Mouse (Mus musculus) left cerebral cortex, adult 11 months (tissue): ENCODE results near the gene Yjefn3.

Experiments used
- DNase-seq: peaks from one replicate; pipeline ENCODE4 v3.0.0; 2022; ENCODE audit warnings: low spot score

Yjefn3 gene

GRCm38 (mm10) chr8:69907106-69907505 is 4.6 kb upstream of the Yjefn3 start:
- no peak for DNase-seq

GRCm38 (mm10) chr8:69906260-69906659 is 3.7 kb upstream of the Yjefn3 start:
- DNase-seq = no peak

DNA sequence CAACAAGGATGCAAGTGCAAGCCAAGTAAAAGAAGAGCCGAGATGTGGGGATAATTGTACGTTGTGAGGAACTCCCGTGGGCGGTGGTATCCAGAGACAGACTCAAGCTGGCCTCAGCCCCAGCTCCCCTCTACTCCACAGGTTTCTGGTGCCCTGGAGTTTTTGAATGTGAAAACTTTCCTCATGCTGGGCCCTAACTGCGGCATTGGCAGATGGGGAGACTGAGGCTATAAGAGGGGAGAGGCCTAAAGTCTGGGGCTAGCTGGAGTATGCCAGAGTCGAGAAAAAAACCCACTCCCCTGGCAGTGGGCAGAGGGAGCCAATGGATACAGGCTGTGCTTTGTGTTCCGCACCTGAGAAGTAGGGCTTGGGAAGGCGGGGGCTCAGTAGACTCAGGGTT is 1.6 kb upstream of the Yjefn3 start:
- no peak for DNase-seq

- peak; percentile 98 for DNase-seq
These were observed 591 bp upstream of the Yjefn3 start for GRCm38 (mm10) chr8:69903063-69903542.

DNA sequence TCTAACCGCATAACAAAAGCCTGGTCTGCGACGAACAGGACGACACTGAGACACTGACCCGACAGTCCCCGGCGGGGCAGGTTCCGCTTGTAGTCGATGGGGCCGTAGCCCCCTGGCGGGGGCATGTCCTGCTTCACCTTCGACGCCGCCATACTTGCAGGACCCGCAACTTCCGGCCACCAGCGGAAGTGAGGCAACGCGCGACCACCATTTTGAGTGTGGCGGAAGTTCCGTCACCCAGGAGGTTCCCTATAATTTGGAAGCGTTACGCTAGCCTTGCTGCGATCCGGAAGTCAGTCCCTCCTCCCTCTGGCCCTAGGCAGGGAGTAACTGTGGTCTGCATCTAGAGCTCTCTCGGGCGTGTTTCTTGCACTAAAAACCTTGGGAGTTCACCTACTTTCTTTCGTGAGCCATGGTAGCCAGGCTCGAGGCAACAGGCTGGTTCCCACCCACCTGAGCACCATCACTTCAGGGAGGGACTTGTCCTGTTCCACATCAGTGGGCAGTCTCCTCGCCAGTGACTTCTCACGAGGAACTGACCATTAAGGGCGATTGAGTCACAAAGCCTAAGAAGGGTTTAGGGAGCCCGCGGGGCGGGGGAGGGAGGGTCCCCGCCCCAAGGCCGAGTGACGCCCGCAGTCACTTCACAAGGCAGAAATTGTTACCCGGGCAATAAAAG is 889 bp downstream of the Yjefn3 start:
- peak; percentile 93 for DNase-seq

- no peak for DNase-seq
These were observed 1.5 kb downstream of the Yjefn3 start for GRCm38 (mm10) chr8:69900895-69901451.

DNA sequence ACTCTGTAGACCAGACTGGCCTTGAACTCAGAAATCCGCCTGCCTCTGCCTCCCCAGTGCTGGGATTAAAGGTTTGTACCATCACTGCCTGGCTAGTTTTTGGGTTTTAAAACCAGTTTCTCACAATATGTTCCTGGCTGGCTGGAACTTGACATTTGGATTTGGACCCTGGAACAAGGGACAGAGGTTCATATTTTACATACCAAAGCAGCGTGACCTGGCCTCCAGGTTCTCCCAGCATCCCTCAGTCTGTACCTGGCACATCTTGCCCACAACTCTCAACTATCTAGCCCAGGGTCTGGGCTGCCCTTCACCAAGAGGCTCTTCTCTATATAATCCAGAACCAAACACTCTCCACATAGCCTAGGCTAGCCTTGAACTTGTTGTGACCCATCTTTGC is 2.6 kb downstream of the Yjefn3 start:
- DNase-seq = no peak

DNA sequence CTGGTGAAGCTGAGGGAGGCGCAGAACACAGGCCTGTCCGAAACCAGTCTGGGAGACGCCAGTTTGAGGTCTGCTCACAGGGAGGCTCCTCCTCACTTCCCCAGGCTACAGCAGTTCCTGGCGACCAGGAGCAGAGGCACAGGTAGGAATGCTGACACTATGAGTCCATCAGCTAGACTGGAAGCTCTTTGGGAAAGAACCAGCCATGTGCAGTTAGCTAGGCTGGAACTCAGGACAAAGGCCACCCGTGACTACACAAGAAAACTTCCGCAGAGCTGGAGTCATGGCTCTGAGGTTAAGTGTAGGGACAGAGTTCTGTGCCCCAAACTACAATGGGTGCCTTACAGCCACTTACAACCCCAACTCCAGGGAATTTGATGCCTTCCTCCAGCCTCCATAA is 4.7 kb downstream of the Yjefn3 start:
- DNase-seq = no peak

- DNase-seq = no peak
These were observed 6.6 kb downstream of the Yjefn3 start for GRCm38 (mm10) chr8:69895772-69896451.

DNA sequence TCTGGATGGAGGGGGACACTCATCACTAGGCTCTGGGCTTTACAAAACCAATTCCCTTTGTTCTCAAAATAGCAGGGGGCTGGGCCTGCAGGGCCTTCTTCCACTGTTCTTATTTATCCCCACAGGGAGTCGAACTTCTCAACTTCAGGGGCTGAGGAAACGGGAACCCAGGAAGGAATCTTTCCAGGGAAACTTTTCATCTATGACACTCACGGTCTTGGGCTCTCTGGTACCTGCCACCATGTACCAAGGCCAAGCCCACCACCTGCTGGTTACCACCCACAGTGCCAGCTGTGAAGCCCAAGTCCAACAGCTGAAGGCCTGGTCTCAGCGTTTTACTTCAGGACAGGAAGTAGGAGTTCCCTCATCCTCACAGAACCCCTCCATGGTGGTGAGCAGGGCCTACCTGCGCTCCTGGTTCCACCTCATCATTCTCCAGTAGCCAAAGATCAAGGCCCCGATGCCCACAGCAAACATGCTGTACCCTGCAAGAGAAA is 7.6 kb downstream of the Yjefn3 start:
- DNase-seq = no peak

DNA sequence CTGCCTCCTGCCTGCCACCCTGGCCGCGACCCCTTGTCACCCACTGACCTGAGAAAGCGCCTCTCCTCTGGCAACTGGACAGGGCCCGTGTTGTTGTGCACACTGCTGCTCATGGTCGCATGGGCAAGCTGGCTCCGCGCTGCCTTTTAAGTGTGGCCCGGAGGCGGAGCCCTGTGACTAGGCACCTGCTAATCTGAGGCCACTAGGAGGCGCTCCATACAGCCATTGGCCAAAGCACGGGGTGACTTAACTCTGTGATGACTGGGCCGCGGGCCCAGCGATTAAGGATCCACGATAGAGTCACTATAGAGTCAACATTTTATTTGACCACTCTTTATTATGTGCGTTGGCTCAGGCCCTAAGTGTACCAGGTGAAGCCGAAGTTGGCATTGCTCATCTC is 8.6 kb downstream of the Yjefn3 start:
- DNase-seq = no peak

DNA sequence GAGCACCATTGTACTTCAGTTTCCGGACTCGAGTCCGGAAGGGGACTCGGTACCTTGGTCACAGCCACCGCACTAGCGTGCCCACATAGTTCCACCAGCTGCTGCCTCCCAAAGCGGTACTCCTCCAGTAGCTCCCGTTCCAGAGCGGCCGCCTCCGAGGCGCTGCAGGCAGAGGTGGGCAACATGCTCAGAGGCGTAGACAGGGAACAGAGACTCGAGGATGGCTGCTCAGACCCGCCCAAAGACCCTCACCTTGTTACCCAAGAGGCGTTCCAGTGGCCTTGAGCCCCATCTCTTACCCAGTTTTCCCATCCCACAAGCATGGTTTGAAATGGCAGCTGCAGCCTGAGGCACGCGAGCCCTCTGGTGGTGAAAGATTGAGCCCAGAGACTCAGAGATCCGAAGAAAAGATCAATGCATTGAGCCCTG is 11.7 kb downstream of the Yjefn3 start:
- DNase-seq = peak; percentile 53

GRCm38 (mm10) chr8:69888902-69889301 is 13.6 kb downstream of the Yjefn3 start:
- no peak for DNase-seq

DNA sequence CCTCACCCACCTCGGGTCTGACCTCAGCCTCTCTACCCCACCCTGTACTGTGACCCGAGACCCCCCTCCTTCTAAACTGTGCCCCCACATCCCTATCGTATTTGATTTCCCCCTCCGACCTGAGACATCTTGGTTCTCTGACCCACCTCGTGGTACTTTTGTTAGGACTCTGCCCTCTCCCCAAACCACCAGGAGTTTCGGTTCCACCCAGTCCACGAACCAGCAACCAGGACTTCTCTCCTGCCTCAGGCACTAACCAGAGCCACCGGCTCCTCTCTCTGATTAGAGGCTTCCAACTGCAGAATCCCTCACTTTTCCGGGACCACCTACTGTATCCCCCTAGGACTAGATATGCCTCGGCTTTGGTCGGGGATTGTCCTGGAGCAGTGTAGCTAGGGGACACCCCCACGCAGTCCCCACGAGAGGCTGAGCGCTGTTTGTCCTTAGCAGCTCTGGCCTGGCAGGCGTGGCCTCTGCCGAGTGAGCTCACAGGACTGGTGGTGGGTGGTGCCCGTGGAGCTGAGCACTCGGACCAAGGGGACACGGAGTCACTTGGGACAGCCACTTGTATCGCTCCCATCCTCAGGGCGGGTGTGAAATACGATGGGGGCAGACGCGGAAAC is 14.2 kb downstream of the Yjefn3 start:
- no peak for DNase-seq

- no peak for DNase-seq
These were observed 14.9 kb downstream of the Yjefn3 start, which contains the start of gene Cilp2 for GRCm38 (mm10) chr8:69887289-69888243. Gene Cilp2, minus strand, starts transcription at chr8:69887687.

- DNase-seq = no peak
These were observed 18.4 kb downstream of the Yjefn3 start for GRCm38 (mm10) chr8:69884141-69884540.

DNA sequence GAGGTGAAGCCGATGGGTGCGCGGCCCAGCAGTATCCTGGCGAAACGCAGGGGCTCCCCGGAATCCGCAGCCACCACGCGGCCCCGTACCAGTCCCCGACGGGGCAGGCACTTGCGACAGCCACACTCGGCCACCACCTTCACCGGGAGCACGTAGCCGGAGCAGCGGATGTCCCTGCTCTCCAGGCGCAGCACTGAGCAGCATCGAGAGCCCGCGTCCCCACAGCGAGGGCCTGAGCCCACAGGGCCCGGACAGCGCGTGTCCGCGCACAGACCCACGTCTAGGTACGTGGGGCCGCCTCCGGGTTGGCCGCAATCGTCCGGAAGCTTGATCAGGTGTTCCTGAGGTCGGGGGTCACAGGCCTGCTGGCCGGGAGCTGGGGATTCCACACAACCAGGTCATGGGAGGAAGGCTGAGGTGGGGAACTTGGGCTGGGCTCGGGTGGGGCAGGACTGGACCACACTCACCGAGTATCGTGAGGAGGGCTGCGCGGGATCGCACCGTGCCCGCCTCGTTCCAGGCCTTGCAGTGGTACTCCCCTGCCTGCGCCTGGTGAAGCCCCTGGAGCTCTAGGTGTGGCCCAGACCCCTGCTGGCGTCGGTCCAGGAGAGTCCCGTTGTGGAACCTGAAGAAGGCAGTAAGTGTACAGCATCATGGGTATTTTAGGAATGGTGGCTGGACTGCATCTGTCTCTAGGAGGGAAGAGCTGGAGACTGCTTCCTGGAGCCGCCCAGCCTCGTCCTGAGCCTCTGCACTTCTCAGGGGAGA is 19.5 kb downstream of the Yjefn3 start:
- no peak for DNase-seq

DNA sequence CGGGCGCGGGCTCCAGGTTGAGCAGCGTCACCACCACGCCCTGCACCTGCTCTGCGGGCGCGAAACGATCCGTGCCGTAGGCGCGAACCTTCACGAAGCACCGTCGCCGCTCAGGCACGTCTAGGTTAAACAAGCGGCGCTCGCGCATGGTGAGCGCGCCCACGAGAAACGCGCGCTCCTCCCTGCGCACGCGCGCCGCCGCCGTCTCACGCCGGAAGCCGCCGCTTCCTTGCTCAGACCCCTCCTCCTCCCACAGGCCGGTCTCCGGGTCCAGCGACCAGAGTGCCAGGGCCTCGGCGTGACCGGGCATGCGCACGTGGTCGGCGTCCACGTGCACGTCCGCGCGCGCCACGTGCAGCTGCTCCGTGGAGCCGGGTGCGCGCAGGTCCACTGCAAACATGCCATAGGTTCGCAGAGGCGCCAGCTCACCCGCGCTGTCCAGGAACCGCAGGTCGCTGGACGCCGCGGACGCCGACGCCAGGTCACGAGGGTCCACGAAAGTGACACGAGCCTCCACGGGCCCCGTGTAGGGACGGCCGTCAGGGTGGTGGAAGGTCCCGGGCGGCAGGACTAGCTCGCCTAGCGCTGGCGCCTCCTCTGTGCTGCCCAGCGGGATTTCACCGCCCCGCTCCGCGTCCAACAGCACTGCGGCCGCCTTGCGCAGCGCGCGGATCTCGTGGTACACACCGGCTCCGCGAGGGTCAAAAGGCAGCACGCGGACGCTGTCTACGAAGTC is 20.3 kb downstream of the Yjefn3 start:
- no peak for DNase-seq

- DNase-seq = no peak
These were observed 21.1 kb downstream of the Yjefn3 start for GRCm38 (mm10) chr8:69881261-69881865.

GRCm38 (mm10) chr8:69880841-69881240 is 21.7 kb downstream of the Yjefn3 start:
- no peak for DNase-seq
